Mouse (Mus musculus): ENCODE measurements around the gene Epm2aip1. TPM values are rescaled to one million over a fixed set of nuclear protein-coding genes. Genes with fewer than 3 reads are reported as not detected.

Epm2aip1 gene
- polyA plus RNA-seq, 1 experiment from 2014 or later: 49.0 TPM

DNA sequence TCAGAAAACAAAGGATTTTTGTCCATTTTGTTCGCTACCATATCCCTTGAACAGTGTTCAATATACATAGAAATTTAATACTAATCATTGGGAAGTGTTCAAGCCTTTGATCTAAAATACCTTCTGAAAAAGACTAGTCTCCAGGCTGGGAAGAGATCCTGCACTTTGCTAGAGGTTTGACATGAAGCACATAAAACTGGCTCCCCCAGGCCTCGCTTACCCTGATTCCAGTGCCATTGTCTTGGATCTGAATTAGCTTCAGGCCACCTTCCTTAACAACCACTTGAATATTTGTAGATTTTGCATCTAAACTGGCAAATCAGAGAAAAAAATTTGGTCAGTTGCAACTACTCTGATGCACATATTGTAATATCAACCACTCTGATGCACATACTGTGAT lies 3.7 kb upstream of the Epm2aip1 start:
- Histone ChIP-seq H3K27me3 (no peaks in the 10 kb centered on the region), H3K4me2 (replicated peaks) (no peak overlapping the region), H3K9ac (no peak overlapping the region), H3K27ac (no peak overlapping the region), H3K4me3 (no peak overlapping the region), H3K36me3 (peaks cover 28% of the 10 kb centered on the region), H3K9me3 (replicated peaks) (no peaks in the 10 kb centered on the region), H3K4me1 (peaks cover 11% of the 10 kb centered on the region)
- 98% methylated on average over 2 of the region's 2 CpGs for WGBS
- no peak for ATAC-seq (ENCODE audit: low FRiP score)

GRCm38 (mm10) chr9:111270606-111271005 lies 1.1 kb upstream of the Epm2aip1 start:
- 11% methylated on average over 5 of the region's 5 CpGs for WGBS
- peak overlapping the region; percentile 74 for H3K9ac ChIP-seq
- H3K36me3 ChIP-seq: peaks cover 22% of the 10 kb centered on the region
- H3K27me3 ChIP-seq: no peaks in the 10 kb centered on the region
- no peak for ATAC-seq (ENCODE audit: low FRiP score)
- peaks cover 34% of the 10 kb centered on the region for H3K4me1 ChIP-seq
- H3K4me3 ChIP-seq: peak overlapping the region; percentile 79
- H3K4me2 ChIP-seq (replicated peaks): peak overlapping the region; percentile 59
- no peaks in the 10 kb centered on the region for H3K9me3 ChIP-seq (replicated peaks)
- peak overlapping the region; percentile 92 for H3K27ac ChIP-seq

DNA sequence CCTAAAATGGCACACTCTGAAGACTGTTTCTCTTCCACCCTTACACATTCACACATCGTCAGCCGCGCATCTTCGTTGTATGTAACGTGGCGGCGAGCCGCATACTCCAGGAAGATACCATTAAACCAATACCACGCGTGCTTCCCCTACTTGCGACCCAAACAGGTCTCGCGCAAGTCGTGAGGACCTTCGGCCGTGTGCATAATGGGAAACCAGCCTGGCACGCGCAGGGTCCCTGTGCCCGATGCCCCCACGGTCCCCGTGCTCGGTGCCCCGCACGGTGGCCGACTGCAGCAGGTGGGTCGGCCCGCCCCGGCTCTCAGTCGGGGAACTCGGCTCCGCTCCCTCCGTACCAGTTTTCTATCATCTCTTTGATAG lies 684 bp upstream of the Epm2aip1 start:
- WGBS: under 1% methylated on average over 32 of the region's 32 CpGs
- peak; percentile 83 for ATAC-seq (ENCODE audit: low FRiP score)
- H3K36me3 ChIP-seq: peaks cover 22% of the 10 kb centered on the region
- H3K9ac ChIP-seq: peak overlapping the region; percentile 74
- H3K27ac ChIP-seq: peak overlapping the region; percentile 92
- H3K9me3 ChIP-seq (replicated peaks): no peaks in the 10 kb centered on the region
- no peaks in the 10 kb centered on the region for H3K27me3 ChIP-seq
- H3K4me3 ChIP-seq: peak overlapping the region; percentile 79
- peak overlapping the region; percentile 59 for H3K4me2 ChIP-seq (replicated peaks)
- H3K4me1 ChIP-seq: peaks cover 39% of the 10 kb centered on the region

DNA sequence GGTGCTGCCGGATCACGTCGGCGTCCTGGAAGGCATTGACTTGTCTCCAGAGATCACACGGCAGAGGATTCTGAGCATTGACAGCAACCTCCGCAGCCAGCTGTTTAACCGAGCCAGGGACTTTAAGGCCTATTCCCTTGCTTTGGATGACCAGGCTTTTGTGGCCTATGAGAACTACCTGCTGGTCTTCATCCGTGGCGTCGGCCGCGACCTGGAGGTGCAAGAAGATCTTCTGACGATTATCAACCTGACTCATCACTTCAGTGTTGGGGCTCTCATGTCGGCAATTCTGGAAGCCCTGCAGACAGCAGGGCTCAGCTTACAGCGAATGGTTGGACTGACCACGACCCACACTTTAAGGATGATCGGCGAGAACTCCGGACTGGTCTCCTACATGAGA lies 627 bp downstream of the Epm2aip1 start:
- ATAC-seq (ENCODE audit: low FRiP score): no peak
- WGBS: 12% methylated on average over 19 of the region's 19 CpGs

DNA sequence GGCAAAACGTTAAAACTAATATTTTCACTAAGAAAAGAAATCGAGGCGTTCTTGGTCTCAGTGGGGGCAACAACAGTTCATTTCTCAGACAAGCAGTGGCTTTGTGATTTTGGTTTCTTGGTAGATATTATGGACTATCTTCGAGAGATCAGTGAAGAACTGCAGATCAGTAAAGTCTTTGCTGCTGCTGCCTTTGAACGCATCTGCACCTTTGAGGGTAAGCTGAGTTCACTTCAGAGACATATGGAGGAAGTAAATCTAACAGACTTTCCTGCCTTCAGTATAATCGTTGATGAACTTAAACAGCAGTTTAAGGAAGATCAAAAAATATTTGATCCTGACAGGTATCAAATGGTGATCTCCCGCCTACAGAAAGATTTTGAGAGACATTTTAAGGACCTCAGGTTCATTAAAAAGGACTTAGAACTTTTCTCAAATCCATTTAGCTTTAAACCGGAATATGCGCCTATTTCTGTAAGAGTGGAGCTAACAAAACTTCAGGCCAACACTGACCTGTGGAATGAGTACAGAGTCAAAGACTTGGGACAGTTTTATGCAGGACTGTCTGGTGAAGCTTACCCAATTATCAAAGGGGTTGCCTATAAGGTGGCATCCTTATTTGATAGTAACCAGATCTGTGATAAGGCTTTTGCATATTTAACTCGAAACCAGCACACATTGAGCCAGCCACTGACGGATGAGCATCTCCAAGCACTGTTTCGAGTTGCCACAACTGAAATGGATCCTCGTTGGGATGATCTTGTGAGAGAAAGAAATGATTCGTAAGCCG lies 1.5 kb downstream of the Epm2aip1 start:
- no peak for ATAC-seq (ENCODE audit: low FRiP score)
- Histone ChIP-seq H3K4me3 (peak overlapping the region; percentile 79), H3K9ac (peak overlapping the region; percentile 91), H3K4me2 (replicated peaks) (peak overlapping the region; percentile 94), H3K36me3 (peaks cover 15% of the 10 kb centered on the region), H3K9me3 (replicated peaks) (no peaks in the 10 kb centered on the region), H3K27ac (0 out of 2 replicates have a peak overlapping the region, but pooled peaks have one; percentile 95), H3K27me3 (no peaks in the 10 kb centered on the region), H3K4me1 (peaks cover 45% of the 10 kb centered on the region)
- 79% methylated on average over 15 of the region's 15 CpGs for WGBS

More for the DNA sequence above, 627 bp downstream of the Epm2aip1 start:
- Histone ChIP-seq H3K4me2 (replicated peaks) (peak overlapping the region; percentile 94), H3K9ac (peak overlapping the region; percentile 91), H3K27me3 (no peaks in the 10 kb centered on the region), H3K4me3 (peak overlapping the region; percentile 79), H3K27ac (peak overlapping the region; percentile 95), H3K36me3 (peaks cover 16% of the 10 kb centered on the region), H3K4me1 (peaks cover 45% of the 10 kb centered on the region), H3K9me3 (replicated peaks) (no peaks in the 10 kb centered on the region)

DNA sequence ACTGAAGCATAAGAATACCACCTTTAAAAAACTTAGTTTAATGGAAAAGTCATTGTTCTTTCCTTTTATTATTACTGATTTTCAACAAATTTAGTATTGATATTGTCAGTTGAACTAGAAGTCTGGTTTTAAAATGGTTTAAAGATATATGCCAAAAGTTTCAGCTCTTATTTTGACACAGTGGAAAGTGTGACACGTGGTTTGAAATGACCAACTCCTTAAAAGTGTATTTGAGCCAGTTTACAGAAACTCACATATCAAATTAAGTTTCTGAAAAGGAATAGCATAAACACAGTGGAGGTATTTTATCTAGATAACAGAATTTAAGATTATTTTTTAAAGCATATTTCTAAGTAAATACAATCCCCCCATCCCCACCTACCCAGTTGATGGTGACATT lies 2.2 kb downstream of the Epm2aip1 start:
- WGBS: 86% methylated on average over 1 of the region's 1 CpGs
- no peak for ATAC-seq (ENCODE audit: low FRiP score)
- H3K27ac ChIP-seq: no peak overlapping the region
- H3K4me1 ChIP-seq: peaks cover 45% of the 10 kb centered on the region
- H3K9ac ChIP-seq: no peak overlapping the region
- peak overlapping the region; percentile 79; the same call in 1 of the 2 replicates for H3K4me3 ChIP-seq
- H3K27me3 ChIP-seq: no peaks in the 10 kb centered on the region
- peak overlapping the region; percentile 94 for H3K4me2 ChIP-seq (replicated peaks)
- H3K9me3 ChIP-seq (replicated peaks): no peaks in the 10 kb centered on the region
- peaks cover 20% of the 10 kb centered on the region for H3K36me3 ChIP-seq

- Histone ChIP-seq H3K4me1 (peaks cover 44% of the 10 kb centered on the region), H3K27me3 (no peaks in the 10 kb centered on the region), H3K4me3 (peak overlapping the region; percentile 10), H3K36me3 (peaks cover 27% of the 10 kb centered on the region), H3K27ac (no peak overlapping the region), H3K9ac (0 out of 2 replicates have a peak overlapping the region, but pooled peaks have one; percentile 32), H3K9me3 (replicated peaks) (no peaks in the 10 kb centered on the region), H3K4me2 (replicated peaks) (peak overlapping the region; percentile 94)
- no peak for ATAC-seq (ENCODE audit: low FRiP score)
- WGBS: 33% methylated on average over 1 of the region's 1 CpGs
Observed at GRCm38 (mm10) chr9:111275156-111275555, 3.4 kb downstream of the Epm2aip1 start.

DNA sequence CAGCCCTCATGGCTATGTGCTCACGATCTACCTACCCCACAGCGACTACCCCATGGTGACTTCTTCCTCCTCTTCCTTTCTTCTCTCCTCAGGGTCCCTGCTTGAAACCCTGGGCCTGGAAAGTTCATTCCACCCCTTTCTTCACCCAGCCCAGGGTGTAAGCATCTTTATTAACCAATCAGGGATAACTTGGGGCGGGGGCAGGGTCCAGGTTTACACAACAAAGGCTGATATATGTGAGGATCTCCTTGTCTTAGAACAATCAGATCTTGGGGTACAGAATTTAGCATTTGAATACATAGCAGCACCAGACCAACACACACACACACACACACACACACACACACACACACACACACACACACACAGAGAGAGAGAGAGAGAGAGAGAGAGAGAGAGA lies 13.3 kb downstream of the Epm2aip1 start:
- H3K4me1 ChIP-seq: peaks cover 11% of the 10 kb centered on the region; the same call in 1 of the 2 replicates
- H3K4me3 ChIP-seq: no peak overlapping the region
- H3K36me3 ChIP-seq: no peaks in the 10 kb centered on the region
- H3K9ac ChIP-seq: no peak overlapping the region
- H3K27ac ChIP-seq: peak overlapping the region; percentile 5; the same call in 1 of the 2 replicates
- WGBS: 28% methylated on average over 3 of the region's 3 CpGs
- no peak overlapping the region for H3K4me2 ChIP-seq (replicated peaks)
- no peaks in the 10 kb centered on the region for H3K27me3 ChIP-seq
- ATAC-seq (ENCODE audit: low FRiP score): no peak
- H3K9me3 ChIP-seq (replicated peaks): no peaks in the 10 kb centered on the region

DNA sequence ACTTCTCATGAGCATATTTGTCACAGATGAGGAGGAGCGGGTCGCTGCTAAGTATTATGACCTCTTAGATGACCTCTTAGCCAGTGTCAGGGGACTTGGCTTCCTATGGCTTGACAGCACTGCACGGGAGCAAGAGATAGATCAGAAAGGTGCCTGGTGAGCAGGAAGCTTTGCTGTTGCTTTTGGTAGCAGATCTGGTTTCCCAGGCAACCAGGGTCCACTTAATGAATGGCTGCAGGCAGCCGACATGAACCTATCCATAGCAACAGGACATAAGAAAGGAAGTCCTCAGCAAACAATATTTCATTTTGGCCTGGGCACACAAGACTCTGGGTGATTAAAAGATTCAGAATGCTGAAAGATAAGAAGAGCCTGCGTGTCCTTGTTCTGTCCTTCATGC lies 13.9 kb downstream of the Epm2aip1 start:
- no peak overlapping the region for H3K9ac ChIP-seq
- no peak overlapping the region for H3K27ac ChIP-seq
- no peaks in the 10 kb centered on the region for H3K27me3 ChIP-seq
- no peak overlapping the region for H3K4me2 ChIP-seq (replicated peaks)
- H3K36me3 ChIP-seq: no peaks in the 10 kb centered on the region
- peaks cover 11% of the 10 kb centered on the region; the same call in 1 of the 2 replicates for H3K4me1 ChIP-seq
- no peak for ATAC-seq (ENCODE audit: low FRiP score)
- 17% methylated on average over 5 of the region's 5 CpGs for WGBS
- H3K9me3 ChIP-seq (replicated peaks): no peaks in the 10 kb centered on the region
- H3K4me3 ChIP-seq: no peak overlapping the region

- Histone ChIP-seq H3K4me3 (no peak overlapping the region), H3K9me3 (replicated peaks) (no peaks in the 10 kb centered on the region), H3K27ac (no peak overlapping the region), H3K4me2 (replicated peaks) (no peak overlapping the region), H3K9ac (no peak overlapping the region), H3K4me1 (peaks cover 11% of the 10 kb centered on the region; the same call in 1 of the 2 replicates), H3K27me3 (no peaks in the 10 kb centered on the region), H3K36me3 (no peaks in the 10 kb centered on the region)
- WGBS: 76% methylated on average over 2 of the region's 2 CpGs
- no peak for ATAC-seq (ENCODE audit: low FRiP score)
Observed at GRCm38 (mm10) chr9:111286468-111286867, 14.7 kb downstream of the Epm2aip1 start.

GRCm38 (mm10) chr9:111287956-111288355 lies 16.2 kb downstream of the Epm2aip1 start:
- Histone ChIP-seq H3K4me1 (peaks cover 11% of the 10 kb centered on the region; the same call in 1 of the 2 replicates), H3K27ac (no peak overlapping the region), H3K4me3 (no peak overlapping the region), H3K27me3 (no peaks in the 10 kb centered on the region), H3K9me3 (replicated peaks) (no peaks in the 10 kb centered on the region), H3K9ac (no peak overlapping the region), H3K36me3 (no peaks in the 10 kb centered on the region), H3K4me2 (replicated peaks) (no peak overlapping the region)
- 89% methylated on average over 4 of the region's 4 CpGs for WGBS
- no peak for ATAC-seq (ENCODE audit: low FRiP score)

- no peak overlapping the region for H3K4me2 ChIP-seq (replicated peaks)
- H3K9ac ChIP-seq: no peak overlapping the region
- no peak overlapping the region for H3K27ac ChIP-seq
- H3K27me3 ChIP-seq: no peaks in the 10 kb centered on the region
- H3K36me3 ChIP-seq: no peaks in the 10 kb centered on the region
- H3K9me3 ChIP-seq (replicated peaks): no peaks in the 10 kb centered on the region
- 58% methylated on average over 9 of the region's 9 CpGs for WGBS
- ATAC-seq (ENCODE audit: low FRiP score): no peak
- H3K4me1 ChIP-seq: peaks cover 11% of the 10 kb centered on the region; the same call in 1 of the 2 replicates
- H3K4me3 ChIP-seq: no peak overlapping the region
Observed at GRCm38 (mm10) chr9:111289294-111289831, 17.6 kb downstream of the Epm2aip1 start.

Measured in hindbrain, embryonic 12.5 days (tissue).